Mouse (Mus musculus): ENCODE data around the gene Vmn1r177. TPM values are rescaled to one million over a fixed set of nuclear protein-coding genes. Genes with fewer than 3 reads are reported as not detected.
"Not testable (repeated sequence)": the region's sequence is repeated elsewhere in the genome, so short reads cannot be mapped to it uniquely, and the experiment has no call there.

Gene Vmn1r177
- not detected for total RNA-seq (2021)

DNA sequence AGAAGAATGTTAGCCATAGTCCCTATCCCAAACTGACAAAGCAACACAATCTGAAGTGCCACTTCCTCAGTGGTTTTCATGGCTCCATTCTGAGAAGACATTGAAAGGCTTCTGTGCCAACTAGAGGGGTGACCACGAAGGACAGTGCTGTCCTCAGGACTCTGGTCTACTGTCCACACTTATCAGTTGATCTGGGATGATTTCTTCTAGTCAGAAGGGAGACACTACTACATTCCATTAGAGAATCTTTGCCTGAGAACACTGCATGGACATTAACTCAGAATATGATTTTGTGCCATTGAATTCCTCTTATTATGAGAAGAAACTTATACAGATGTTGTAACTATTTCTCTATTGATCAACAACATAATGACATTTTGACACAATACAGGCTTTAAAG lies at the start of gene Vmn1r177:
Vmn1r177 (minus strand) TSS at position 101 of the 400 bp plus-strand sequence.
- intact Hi-C loops (cut with DNase I); DNase-seq: not testable (repeated sequence)

DNA sequence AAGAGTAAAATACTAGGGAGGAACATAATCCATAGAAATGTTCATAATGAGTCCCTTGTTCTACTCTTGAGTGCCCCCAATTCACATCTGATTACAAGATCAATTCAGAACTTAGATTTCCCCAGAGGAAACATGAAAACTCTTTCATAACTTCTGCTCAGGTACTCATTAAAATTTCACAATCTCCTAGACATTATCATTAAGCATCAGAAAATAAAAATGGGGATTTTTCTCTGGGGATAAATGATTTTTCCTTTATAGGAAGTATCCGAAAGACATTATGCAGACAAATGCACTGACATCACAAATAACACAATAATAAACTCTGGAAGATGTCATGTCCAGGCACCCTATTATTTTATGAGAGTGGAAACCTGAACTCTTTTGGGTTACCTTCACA lies 25.5 kb upstream of the Vmn1r177 start, which contains the start of gene Vmn1r178:
Vmn1r178 (plus strand) TSS at position 301 of the 400 bp plus-strand sequence.
- no peak for DNase-seq
- intact Hi-C loops (cut with DNase I), result no loop called here

DNA sequence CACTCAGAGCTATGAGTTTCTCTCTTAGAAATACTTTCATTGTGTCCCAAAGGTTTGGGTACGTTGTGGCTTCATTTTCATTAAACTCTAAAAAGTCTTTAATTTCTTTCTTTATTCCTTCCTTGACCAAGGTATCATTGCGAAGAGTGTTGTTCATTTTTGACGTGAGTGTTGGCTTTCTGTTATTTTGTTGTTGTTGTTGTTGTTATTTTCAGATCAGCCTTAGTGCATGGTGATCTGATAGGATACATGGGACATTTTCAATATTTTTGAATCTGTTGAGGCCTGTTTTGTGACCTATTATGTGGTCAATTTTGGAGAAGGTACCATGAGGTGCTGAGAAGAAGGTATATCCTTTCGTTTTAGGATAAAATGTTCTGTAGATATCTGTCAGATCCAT lies 10.7 kb upstream of the Vmn1r177 start:
- intact Hi-C loops (cut with DNase I), result not testable (repeated sequence)

DNA sequence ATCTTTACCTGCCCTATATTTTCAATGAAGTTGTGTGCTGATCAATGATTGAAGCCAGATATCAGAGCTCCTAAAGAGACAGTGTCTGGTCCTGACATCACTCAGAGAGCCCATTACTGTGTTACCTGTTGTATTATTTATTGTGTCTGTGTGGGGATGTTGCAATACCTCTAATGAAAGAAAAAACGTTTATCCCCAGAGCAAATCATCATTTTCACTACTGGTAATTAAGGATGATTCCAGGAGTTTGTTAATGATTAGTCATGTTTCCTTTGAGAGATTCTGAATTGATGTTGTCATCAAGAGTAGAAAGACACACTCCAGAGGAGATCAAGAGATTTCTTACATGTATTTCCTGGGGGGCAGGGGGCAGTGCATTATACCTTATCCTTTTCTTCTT lies 29.0 kb downstream of the Vmn1r177 start, which contains the start of gene Vmn1r176:
Vmn1r176 (minus strand) TSS at position 101 of the 400 bp plus-strand sequence.
- intact Hi-C loops (cut with DNase I), result not testable (repeated sequence)

More for the DNA sequence above, 10.7 kb upstream of the Vmn1r177 start:
- DNase-seq, result not testable (repeated sequence)

More for the DNA sequence above, 29.0 kb downstream of the Vmn1r177 start, which contains the start of gene Vmn1r176:
- DNase-seq, result not testable (repeated sequence)

Other genes with a start within 250 kb of the Vmn1r177 start
- not detected for gene Vmn1r171, start 235.7 kb downstream of the Vmn1r177 start, total RNA-seq (2021)
- not detected for gene Vmn1r172, start 208.1 kb downstream of the Vmn1r177 start, total RNA-seq (2021)
- gene Vmn1r173, start 165.7 kb downstream of the Vmn1r177 start, total RNA-seq (2021), result not detected
- not detected for gene Vmn1r174, start 114.2 kb downstream of the Vmn1r177 start, total RNA-seq (2021)
- not detected for gene Vmn1r175, start 55.8 kb downstream of the Vmn1r177 start, total RNA-seq (2021)
- not detected for gene Vmn1r176, start 29.1 kb downstream of the Vmn1r177 start, total RNA-seq (2021)
- not detected for gene Vmn1r178, start 25.6 kb upstream of the Vmn1r177 start, total RNA-seq (2021)
- gene Vmn1r179, start 60.5 kb upstream of the Vmn1r177 start, total RNA-seq (2021), result not detected
- gene Vmn1r180, start 84.2 kb upstream of the Vmn1r177 start, total RNA-seq (2021), result not detected
- gene Vmn1r181, start 108.2 kb upstream of the Vmn1r177 start, total RNA-seq (2021), result not detected
- not detected for gene V1rd19, start 135.2 kb upstream of the Vmn1r177 start, total RNA-seq (2021)
- not detected for gene Vmn1r183, start 186.8 kb upstream of the Vmn1r177 start, total RNA-seq (2021)
- 10 to 100 TPM; 13.1 TPM for gene Zfp180, start 215.5 kb upstream of the Vmn1r177 start, total RNA-seq (2021)
- 1 to 10 TPM; 2.8 to 3.7 TPM for gene Zfp112, start 245.9 kb upstream of the Vmn1r177 start, total RNA-seq (2021)

Measured in heart, postnatal 36 days (tissue).